Mouse (Mus musculus): ENCODE results near the gene Klhl12.

- TF ChIP-seq POLR2A (IDR thresholded peaks at IDR 0.05; ENCODE audit: borderline replicate concordance, low read depth, low read length), result no peak
- TF ChIP-seq CTCF (IDR thresholded peaks at IDR 0.05; ENCODE audit: low read depth, low read length), result no peak
Observed at GRCm38 (mm10) chr1:134521163-134521562, 65.8 kb downstream of the Klhl12 start.
